Mouse (Mus musculus): Measurements from ENCODE around the gene Lama1. TPM values are rescaled to one million over a fixed set of nuclear protein-coding genes. Genes with fewer than 3 reads are reported as not detected.
"Not testable (repeated sequence)": the region's sequence is repeated elsewhere in the genome, so short reads cannot be mapped to it uniquely, and the experiment has no call there.

The Lama1 gene
- total RNA-seq, 2 experiments from 2014 or later = 0.02 to 0.05 TPM

GRCm38 (mm10) chr17:67715466-67715865, 18.4 kb downstream of the Lama1 start:
- DNase-seq (ENCODE audit: low spot score) = no peak

- no peak for DNase-seq (ENCODE audit: low spot score)
These were observed 25.0 kb downstream of the Lama1 start for GRCm38 (mm10) chr17:67722055-67722454.

GRCm38 (mm10) chr17:67722578-67722977, 25.5 kb downstream of the Lama1 start:
- DNase-seq (ENCODE audit: low spot score) = no peak

- no peak for DNase-seq (ENCODE audit: low spot score)
These were observed 26.4 kb downstream of the Lama1 start for GRCm38 (mm10) chr17:67723175-67724067.

GRCm38 (mm10) chr17:67726601-67727000, 29.5 kb downstream of the Lama1 start:
- DNase-seq (ENCODE audit: low spot score) = no peak

GRCm38 (mm10) chr17:67728751-67729150, 31.7 kb downstream of the Lama1 start:
- DNase-seq (ENCODE audit: low spot score) = no peak

- no peak for DNase-seq (ENCODE audit: low spot score)
These were observed 34.0 kb downstream of the Lama1 start for GRCm38 (mm10) chr17:67731096-67731495.

GRCm38 (mm10) chr17:67731964-67732363, 34.9 kb downstream of the Lama1 start:
- no peak for DNase-seq (ENCODE audit: low spot score)

GRCm38 (mm10) chr17:67733516-67733915, 36.5 kb downstream of the Lama1 start:
- DNase-seq (ENCODE audit: low spot score) = no peak

GRCm38 (mm10) chr17:67735722-67736121, 38.7 kb downstream of the Lama1 start:
- no peak for DNase-seq (ENCODE audit: low spot score)

- DNase-seq (ENCODE audit: low spot score) = not testable (repeated sequence)
These were observed 44.2 kb downstream of the Lama1 start for GRCm38 (mm10) chr17:67741229-67741628.

- no peak for DNase-seq (ENCODE audit: low spot score)
These were observed 67.3 kb downstream of the Lama1 start for GRCm38 (mm10) chr17:67764167-67764871.

- no peak for DNase-seq (ENCODE audit: low spot score)
These were observed 76.5 kb downstream of the Lama1 start for GRCm38 (mm10) chr17:67773608-67774007.

GRCm38 (mm10) chr17:67776764-67777163, 79.7 kb downstream of the Lama1 start:
- DNase-seq (ENCODE audit: low spot score) = no peak

GRCm38 (mm10) chr17:67779812-67780211, 82.8 kb downstream of the Lama1 start:
- DNase-seq (ENCODE audit: low spot score) = peak; percentile 57

GRCm38 (mm10) chr17:67791091-67791490, 94.0 kb downstream of the Lama1 start:
- DNase-seq (ENCODE audit: low spot score) = no peak

- no peak for DNase-seq (ENCODE audit: low spot score)
These were observed 112.1 kb downstream of the Lama1 start for GRCm38 (mm10) chr17:67809171-67809570.

GRCm38 (mm10) chr17:67813666-67814065, 116.6 kb downstream of the Lama1 start:
- no peak for DNase-seq (ENCODE audit: low spot score)

- no peak for DNase-seq (ENCODE audit: low spot score)
These were observed 118.7 kb downstream of the Lama1 start for GRCm38 (mm10) chr17:67815720-67816119.

GRCm38 (mm10) chr17:67816916-67817315, 119.9 kb downstream of the Lama1 start:
- no peak for DNase-seq (ENCODE audit: low spot score)

GRCm38 (mm10) chr17:67827431-67827830, 130.4 kb downstream of the Lama1 start:
- DNase-seq (ENCODE audit: low spot score) = no peak

- DNase-seq (ENCODE audit: low spot score) = no peak
These were observed 139.3 kb downstream of the Lama1 start for GRCm38 (mm10) chr17:67836146-67836895.

Measured in gastrocnemius, adult 18-20 months (tissue).